Mouse (Mus musculus) stomach, embryonic 14.5 days (tissue): Measurements from ENCODE around the gene Zfp787. TPM values are rescaled to one million over a fixed set of nuclear protein-coding genes. Genes with fewer than 3 reads are reported as not detected.

Experiments used
- ATAC-seq: fragments of 200-750 bp; cut with Nextera tagmentation; 2 replicates; pipeline ENCODE4 v1.8.0; 2017; ENCODE audit warnings: low read depth, moderate TSS enrichment; ENCODE audit not compliant: insufficient number of reproducible peaks, insufficient read depth, low FRiP score
- H3K27ac ChIP-seq: fragments of 300-500 bp; sonication (generic); 2 replicates; pipeline ENCODE4 v1.5.1; 2014; ENCODE audit warnings: mild to moderate bottlenecking, low read length, moderate library complexity, mixed read lengths
- H3K27me3 ChIP-seq: fragments of 300-500 bp; sonication (generic); 2 replicates; pipeline ENCODE4 v1.6.1; 2014; ENCODE audit warnings: low read length, control low read depth, mixed read lengths; ENCODE audit not compliant: control insufficient read depth, insufficient read depth
- H3K36me3 ChIP-seq: fragments of 300-500 bp; sonication (generic); 2 replicates; pipeline ENCODE4 v1.6.1; 2014; ENCODE audit warnings: mild to moderate bottlenecking, control low read depth, low read length, moderate library complexity, mixed read lengths; ENCODE audit not compliant: control insufficient read depth, insufficient read depth
- H3K4me1 ChIP-seq: fragments of 300-500 bp; sonication (generic); 2 replicates; pipeline ENCODE4 v1.6.1; 2014; ENCODE audit warnings: low read length, control low read depth, mixed read lengths; ENCODE audit not compliant: control insufficient read depth, insufficient read depth
- H3K4me2 ChIP-seq: fragments of 300-500 bp; sonication (generic); replicated peaks from 2 replicates; pipeline ENCODE4 v1.6.1; 2014; ENCODE audit warnings: low read depth, low read length, control low read depth
- H3K4me3 ChIP-seq: fragments of 300-500 bp; sonication (generic); 2 replicates; pipeline ENCODE4 v1.5.1; 2014; ENCODE audit warnings: low read depth, low read length, control low read depth
- H3K9ac ChIP-seq: fragments of 300-500 bp; sonication (generic); replicated peaks from 2 replicates; pipeline ENCODE4 v1.6.1; 2014; ENCODE audit warnings: low read depth, mild to moderate bottlenecking, control low read depth, low read length, moderate library complexity, mixed read lengths
- H3K9me3 ChIP-seq: fragments of 300-500 bp; sonication (generic); 2 replicates; pipeline ENCODE4 v1.6.1; 2016; ENCODE audit warnings: low read depth, low read length, control low read depth; ENCODE audit not compliant: control insufficient read depth
- WGBS: fragments of 180-500 bp; shearing (Covaris S2); extraction: QIAGEN DNeasy Blood & Tissue Kit; methylation state at CpG from one replicate; pipeline ENCODE4 v1.1.7; 2014; 5-methylcytosine and 5-hydroxymethylcytosine counted together
- polyA plus RNA-seq: library from polyadenylated mRNA; unstranded; fragments of >200 nt; fragmentation: Nextera tagmentation; extraction: Ambion mirVana; gene quantifications from 2 replicates; pipeline ENCODE4 v1.2.1, GENCODE M21; 2014

Gene Zfp787
- polyA plus RNA-seq, 1 experiment from 2014 or later, result 14.6 TPM

DNA sequence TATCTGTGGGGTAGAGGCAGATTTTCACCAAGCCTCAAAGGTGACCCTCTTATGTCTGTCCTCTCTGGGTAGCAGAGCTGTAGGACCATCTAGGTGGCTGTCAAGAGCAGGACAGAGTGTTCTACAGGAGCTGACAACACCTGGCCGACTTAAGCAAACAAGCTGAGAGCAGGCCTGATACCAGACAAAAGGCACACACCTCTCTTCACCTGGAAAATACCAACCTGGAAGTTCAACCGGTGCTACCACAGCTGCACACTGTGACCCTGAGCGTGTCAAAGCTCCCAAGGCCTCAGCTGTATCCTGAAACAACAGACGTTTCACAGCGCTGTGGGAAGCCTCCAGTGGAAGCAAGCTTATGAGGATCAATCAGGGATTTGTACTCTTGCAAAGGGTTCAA is 8.1 kb downstream of the Zfp787 start:
- H3K4me2 ChIP-seq, result no peak overlapping the region
- peaks cover 30% of the 10 kb centered on the region for H3K4me1 ChIP-seq
- no peak overlapping the region for H3K4me3 ChIP-seq
- H3K9me3 ChIP-seq, result no peaks in the 10 kb centered on the region
- ATAC-seq, result peak; percentile 51; the same call in 1 of the 2 replicates
- H3K27me3 ChIP-seq, result no peaks in the 10 kb centered on the region
- WGBS, result 60% methylated on average over 5 of the region's 5 CpGs
- no peak overlapping the region for H3K9ac ChIP-seq
- no peaks in the 10 kb centered on the region for H3K36me3 ChIP-seq
- no peak overlapping the region; the same call in 1 of the 2 replicates for H3K27ac ChIP-seq

DNA sequence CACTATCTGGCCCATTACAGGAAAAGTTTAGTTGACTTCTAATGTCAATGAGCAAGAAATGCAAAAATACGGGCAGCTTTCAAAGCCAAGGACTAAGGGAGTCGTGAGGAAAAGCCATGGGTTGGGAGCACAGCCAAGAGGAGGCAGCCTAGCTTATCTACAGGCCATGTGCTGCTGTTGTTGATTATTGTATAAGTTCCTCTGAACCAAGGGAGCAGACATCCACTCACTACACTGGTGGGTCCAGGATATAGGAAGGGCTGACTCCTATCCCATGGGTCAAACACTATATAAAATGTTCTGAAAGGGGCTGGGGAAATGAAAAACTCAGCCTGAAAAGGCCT is 8.8 kb downstream of the Zfp787 start:
- WGBS, result 60% methylated on average over 2 of the region's 2 CpGs
- H3K36me3 ChIP-seq, result peaks cover 2% of the 10 kb centered on the region; the same call in 1 of the 2 replicates
- H3K4me1 ChIP-seq, result peaks cover 30% of the 10 kb centered on the region
- H3K27ac ChIP-seq, result no peak overlapping the region; the same call in 1 of the 2 replicates
- H3K4me3 ChIP-seq, result no peak overlapping the region
- H3K4me2 ChIP-seq, result no peak overlapping the region
- no peak for ATAC-seq
- H3K9ac ChIP-seq, result no peak overlapping the region
- H3K27me3 ChIP-seq, result no peaks in the 10 kb centered on the region
- no peaks in the 10 kb centered on the region for H3K9me3 ChIP-seq

- no peaks in the 10 kb centered on the region for H3K9me3 ChIP-seq
- H3K27me3 ChIP-seq, result no peaks in the 10 kb centered on the region
- WGBS, result 76% methylated on average over 7 of the region's 7 CpGs
- ATAC-seq, result no peak
- no peak overlapping the region for H3K4me2 ChIP-seq
- H3K9ac ChIP-seq, result no peak overlapping the region
- no peak overlapping the region; the same call in 1 of the 2 replicates for H3K27ac ChIP-seq
- H3K36me3 ChIP-seq, result peaks cover 3% of the 10 kb centered on the region; the same call in 1 of the 2 replicates
- H3K4me3 ChIP-seq, result no peak overlapping the region
- peaks cover 30% of the 10 kb centered on the region for H3K4me1 ChIP-seq
These were observed 9.4 kb downstream of the Zfp787 start for GRCm38 (mm10) chr7:6146194-6146981.

DNA sequence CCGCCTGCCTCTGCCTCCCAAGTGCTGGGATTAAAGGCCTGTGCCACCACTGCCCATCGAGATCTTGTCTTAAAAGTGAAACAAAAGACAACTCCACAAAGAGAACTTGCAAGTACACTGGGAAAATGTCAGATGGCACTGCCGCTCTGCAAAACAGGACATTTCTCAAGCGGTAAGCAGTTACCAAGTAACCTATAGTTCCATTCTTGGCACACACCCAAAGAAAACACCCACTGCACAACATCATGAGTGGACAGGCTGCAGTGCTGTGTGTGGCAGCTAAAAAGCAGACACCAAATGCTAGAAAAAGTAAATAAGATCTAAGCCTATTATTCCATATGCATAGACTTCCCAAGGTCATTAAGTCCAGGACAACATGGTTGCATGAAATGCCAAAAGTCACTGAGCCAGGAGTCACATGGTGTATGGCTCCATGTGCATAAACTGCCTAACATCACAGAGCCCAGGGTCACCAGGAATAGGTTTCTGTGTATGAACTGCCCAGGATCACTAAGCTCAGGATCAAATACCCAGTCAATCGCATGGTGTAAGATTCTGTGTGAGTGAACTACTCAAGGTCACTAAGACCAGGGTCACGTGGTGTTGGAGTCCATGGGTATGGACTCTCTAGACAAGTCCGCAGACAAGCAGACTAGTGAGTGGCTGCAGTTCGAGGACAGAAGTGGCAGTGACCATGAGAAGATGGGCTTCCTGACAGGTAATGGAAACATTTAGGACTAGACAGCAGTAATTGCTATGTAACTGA is 10.2 kb downstream of the Zfp787 start:
- no peak overlapping the region; the same call in 1 of the 2 replicates for H3K27ac ChIP-seq
- H3K4me2 ChIP-seq, result no peak overlapping the region
- 82% methylated on average over 8 of the region's 8 CpGs for WGBS
- peaks cover 4% of the 10 kb centered on the region; the same call in 1 of the 2 replicates for H3K36me3 ChIP-seq
- H3K4me1 ChIP-seq, result peaks cover 30% of the 10 kb centered on the region
- H3K9me3 ChIP-seq, result no peaks in the 10 kb centered on the region
- ATAC-seq, result no peak
- H3K9ac ChIP-seq, result no peak overlapping the region
- H3K4me3 ChIP-seq, result no peak overlapping the region
- no peaks in the 10 kb centered on the region for H3K27me3 ChIP-seq

GRCm38 (mm10) chr7:6143991-6144531 is 11.7 kb downstream of the Zfp787 start:
- no peaks in the 10 kb centered on the region for H3K9me3 ChIP-seq
- H3K36me3 ChIP-seq, result peaks cover 8% of the 10 kb centered on the region; the same call in 1 of the 2 replicates
- H3K4me3 ChIP-seq, result no peak overlapping the region
- no peak overlapping the region for H3K9ac ChIP-seq
- no peak overlapping the region for H3K27ac ChIP-seq
- H3K27me3 ChIP-seq, result no peaks in the 10 kb centered on the region
- ATAC-seq, result no peak
- H3K4me2 ChIP-seq, result no peak overlapping the region
- H3K4me1 ChIP-seq, result peaks cover 27% of the 10 kb centered on the region
- 88% methylated on average over 2 of the region's 2 CpGs for WGBS

- Histone ChIP-seq H3K9ac (no peak overlapping the region), H3K27ac (no peak overlapping the region), H3K27me3 (no peaks in the 10 kb centered on the region), H3K4me1 (no peaks in the 10 kb centered on the region), H3K9me3 (no peaks in the 10 kb centered on the region), H3K4me2 (no peak overlapping the region), H3K36me3 (peaks cover 10% of the 10 kb centered on the region; the same call in 1 of the 2 replicates), H3K4me3 (no peak overlapping the region)
- 59% methylated on average over 3 of the region's 3 CpGs for WGBS
- no peak for ATAC-seq
These were observed 16.5 kb downstream of the Zfp787 start for GRCm38 (mm10) chr7:6139295-6139694.

GRCm38 (mm10) chr7:6136497-6136896 is 19.3 kb downstream of the Zfp787 start:
- no peak overlapping the region for H3K4me2 ChIP-seq
- H3K4me3 ChIP-seq, result no peak overlapping the region
- peaks cover 14% of the 10 kb centered on the region; the same call in 1 of the 2 replicates for H3K9me3 ChIP-seq
- no peaks in the 10 kb centered on the region for H3K4me1 ChIP-seq
- H3K27ac ChIP-seq, result no peak overlapping the region
- no peaks in the 10 kb centered on the region for H3K27me3 ChIP-seq
- no peak overlapping the region for H3K9ac ChIP-seq
- no peak for ATAC-seq
- H3K36me3 ChIP-seq, result peaks cover 24% of the 10 kb centered on the region

- WGBS, result 86% methylated on average over 30 of the region's 30 CpGs
- Histone ChIP-seq H3K4me1 (no peaks in the 10 kb centered on the region), H3K9me3 (peaks cover 14% of the 10 kb centered on the region; the same call in 1 of the 2 replicates), H3K27ac (no peak overlapping the region), H3K4me3 (no peak overlapping the region), H3K9ac (no peak overlapping the region), H3K36me3 (peaks cover 19% of the 10 kb centered on the region), H3K4me2 (no peak overlapping the region), H3K27me3 (no peaks in the 10 kb centered on the region)
- ATAC-seq, result no peak
These were observed 23.2 kb downstream of the Zfp787 start for GRCm38 (mm10) chr7:6132646-6133045.
